Comparison of ENCODE assay signal across 11 mouse cellular contexts in genomic region chr3:89521503-89521854, GRCm38 (mm10). TPM values are rescaled to one million over a fixed set of nuclear protein-coding genes. Genes with fewer than 3 reads are reported as not detected.
A peak's percentile ranks its signal among the peaks of the same experiment; 100 is the strongest.
DNase-seq lines count a peak whose midpoint lies in the region; ATAC-seq and TF ChIP-seq lines count a peak whose summit lies in the region.
"Had no signal": no experiment of that assay in that cellular context is flagged by ENCODE, and none has a peak within 500 bp of the region (broad histone marks: within the 10 kb centered on the region; RNA-seq: fewer than 3 reads in every experiment).

No protein-coding gene starts in this region.

- H3K27ac ChIP-seq in heart, adult 2 months, result no peak overlapping the region
- no peak overlapping the region for H3K27ac ChIP-seq in lung, postnatal 0 days (ENCODE audit: low read length)
- H3K27ac ChIP-seq in limb, embryonic 15.5 days, result no peak overlapping the region

- DNase-seq in heart, adult 2 months, result no peak
- no peak for DNase-seq in heart, postnatal 10 days
- DNase-seq in lung, postnatal 0 days (ENCODE audit: low spot score), result no peak
- DNase-seq in lung, postnatal 36 days, result no peak
- no peak for DNase-seq in adrenal gland, postnatal 36 days
- DNase-seq in adrenal gland, postnatal 14 days, result no peak
- DNase-seq in adipocyte (ENCODE audit: low spot score), result no peak
- DNase-seq: kidney, adult 8-10 months had no signal

- no peak for TF ChIP-seq EP300 in heart, adult 2 months (IDR thresholded peaks at IDR 0.05; ENCODE audit: insufficient read depth, low read depth, low read length)
- TF ChIP-seq EP300 in lung, postnatal 0 days (IDR thresholded peaks at IDR 0.05), result no peak

- H3K9ac ChIP-seq in heart, adult 2 months (ENCODE audit: low read depth, low read length), result no peak overlapping the region
- no peak overlapping the region for H3K9ac ChIP-seq in lung, postnatal 0 days (replicated peaks; ENCODE audit: low read depth)
- 0 out of 2 replicates have a peak overlapping the region, but pooled peaks have one; percentile 35 for H3K9ac ChIP-seq in limb, embryonic 15.5 days

- no peak for TF ChIP-seq CTCF in heart, adult 2 months (IDR thresholded peaks at IDR 0.05)
- TF ChIP-seq CTCF in lung, postnatal 0 days (IDR thresholded peaks at IDR 0.05), result no peak

- 0 out of 2 replicates have a peak, but pooled peaks cover 7% of the 10 kb centered on the region for H3K27me3 ChIP-seq in heart, adult 2 months (ENCODE audit: control insufficient read depth, insufficient read depth, low read length)
- H3K27me3 ChIP-seq in lung, postnatal 0 days (replicated peaks; ENCODE audit: insufficient read depth, low read length), result peaks cover 9% of the 10 kb centered on the region
- H3K27me3 ChIP-seq in limb, embryonic 15.5 days, result peaks cover 13% of the 10 kb centered on the region; the same call in 1 of the 2 replicates

- no peaks in the 10 kb centered on the region for H3K9me3 ChIP-seq in lung, postnatal 0 days (ENCODE audit: low read length)
- no peaks in the 10 kb centered on the region for H3K9me3 ChIP-seq in limb, embryonic 15.5 days

- H3K4me2 ChIP-seq in lung, postnatal 0 days (replicated peaks; ENCODE audit: low read depth, low read length), result peak overlapping the region; percentile 63
- H3K4me2 ChIP-seq in limb, embryonic 15.5 days, result peak overlapping the region; percentile 96

- 7% methylated on average over 7 of the region's 7 CpGs for WGBS in heart, adult 2 months
- WGBS in lung, postnatal 0 days, result 4% methylated on average over 6 of the region's 7 CpGs
- under 1% methylated on average over 7 of the region's 7 CpGs for WGBS in limb, embryonic 15.5 days

- no peak for ATAC-seq in lung, postnatal 0 days
- ATAC-seq in limb, embryonic 15.5 days (ENCODE audit: insufficient number of reproducible peaks, low FRiP score, low TSS enrichment, low read depth), result no peak

- no peaks in the 10 kb centered on the region for H3K79me2 ChIP-seq in heart, adult 2 months (replicated peaks; ENCODE audit: control insufficient read depth, insufficient read depth, low read length)

- H3K4me1 ChIP-seq in heart, adult 2 months (ENCODE audit: control insufficient read depth, insufficient read depth, low read length), result 0 out of 2 replicates have a peak, but pooled peaks cover 1% of the 10 kb centered on the region
- H3K4me1 ChIP-seq in lung, postnatal 0 days (ENCODE audit: insufficient read depth, low read depth, low read length), result peaks cover 3% of the 10 kb centered on the region; the same call in 1 of the 2 replicates
- peaks cover 44% of the 10 kb centered on the region for H3K4me1 ChIP-seq in limb, embryonic 15.5 days

- peak overlapping the region; percentile 43; the same call in 1 of the 2 replicates for H3K4me3 ChIP-seq in heart, adult 2 months
- H3K4me3 ChIP-seq in lung, postnatal 0 days (ENCODE audit: low read depth, low read length), result peak overlapping the region; percentile 30; the same call in 1 of the 2 replicates
- H3K4me3 ChIP-seq in limb, embryonic 15.5 days, result peak overlapping the region; percentile 45

- no peaks in the 10 kb centered on the region for H3K36me3 ChIP-seq in heart, adult 2 months (ENCODE audit: control insufficient read depth, insufficient read depth, low read length)
- no peaks in the 10 kb centered on the region for H3K36me3 ChIP-seq in lung, postnatal 0 days (ENCODE audit: insufficient read depth, low read length)
- H3K36me3 ChIP-seq in limb, embryonic 15.5 days, result no peaks in the 10 kb centered on the region

- no peak for TF ChIP-seq POLR2A in heart, adult 2 months (IDR thresholded peaks at IDR 0.05; ENCODE audit: insufficient read depth, low read depth, low read length)

- intact Hi-C loops in heart, adult 2 months (cut with DNase I), result no loop called here
- intact Hi-C loops in heart, postnatal 10 days (cut with DNase I), result no loop called here

RNA-seq across cellular contexts. Expression of gene Kcnn3, which starts 1.5 kb away (rescaled TPM):
- total RNA-seq in heart, adult 2 months (2021), result 1 to 10 TPM; 2.0 to 3.3 TPM
- polyA plus RNA-seq in heart, adult 2 months (2012; rRNA removed), result 0.84 and 2.0 TPM in 2 replicates
- total RNA-seq in heart, postnatal 10 days (2021), result 1 to 10 TPM; 7.4 to 8.8 TPM
- 1.00 and 1.0 TPM in 2 replicates for polyA plus RNA-seq in lung, postnatal 0 days (2015; fragmentation: Nextera tagmentation; extraction: Ambion mirVana)
- 4.7 and 5.4 TPM in 2 replicates for polyA plus RNA-seq in limb, embryonic 15.5 days (2015; fragmentation: Nextera tagmentation; extraction: Ambion mirVana)
- total RNA-seq in adrenal gland, postnatal 36 days (2021), result 1 to 10 TPM; 3.4 to 3.7 TPM
- 5.3 and 5.7 TPM in 2 replicates for total RNA-seq in adrenal gland, postnatal 14 days (2021)
- total RNA-seq: common myeloid progenitor, adult 5-6 weeks; megakaryocyte, adult 5-6 weeks had no signal
